Mouse (Mus musculus) cerebellum, adult 2 months (tissue): ENCODE results near the gene Apom.

Experiments used
- CTCF ChIP-seq: fragments of 200-500 bp; IDR thresholded peaks from 2 replicates; pipeline ENCODE4 v1.5.1; 2011; ENCODE audit warnings: low read depth, mild to moderate bottlenecking, control low read depth, low read length, moderate library complexity, borderline replicate concordance; ENCODE audit not compliant: insufficient read depth
- POLR2A ChIP-seq: fragments of 200-500 bp; IDR thresholded peaks from 2 replicates; pipeline ENCODE4 v1.6.1; 2011; ENCODE audit warnings: low read length, control low read depth, borderline replicate concordance; ENCODE audit not compliant: insufficient read depth

DNA sequence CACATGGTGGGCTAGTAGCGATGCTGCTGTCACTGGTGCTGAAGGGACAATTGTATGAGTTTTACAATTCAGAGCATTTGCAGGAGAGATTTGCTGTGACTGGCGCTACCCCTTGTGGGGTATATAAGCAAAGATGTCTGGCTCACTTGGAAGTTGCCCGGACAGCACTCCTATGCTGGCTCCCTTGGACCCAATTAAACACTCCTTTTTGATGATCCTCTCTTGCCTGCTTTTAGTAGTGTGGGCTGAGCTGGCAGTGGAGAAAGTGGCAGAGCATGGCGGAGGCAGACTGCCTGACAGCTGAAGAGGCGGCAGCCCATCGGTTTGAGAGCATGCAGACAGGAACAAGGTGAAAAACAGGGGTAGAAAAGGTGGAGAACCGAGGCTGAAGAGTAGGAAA, 35.9 kb upstream of the Apom start:
- TF ChIP-seq CTCF (no peak), POLR2A (no peak)
